Mouse (Mus musculus): Measurements from ENCODE around the gene Ddi2.

The Ddi2 gene

DNA sequence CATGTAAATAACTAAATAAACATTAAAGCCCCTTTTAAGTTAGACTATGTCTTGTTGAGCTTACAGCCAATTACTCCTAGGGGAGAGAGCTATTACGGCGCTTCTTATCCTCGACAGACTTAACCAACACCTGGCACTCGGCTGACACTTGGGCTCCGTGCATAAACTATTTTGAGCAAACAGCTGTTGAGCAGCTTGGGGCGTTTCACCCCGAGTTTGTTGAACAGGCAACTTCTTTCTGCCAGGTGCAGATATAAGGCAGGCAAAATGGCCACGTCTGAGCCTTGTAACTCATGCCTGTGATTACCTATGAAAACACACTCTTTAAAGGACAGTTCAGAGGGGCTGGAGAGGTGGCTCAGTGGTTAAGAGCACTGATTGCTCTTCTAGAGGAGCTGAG is 14.8 kb upstream of the Ddi2 start:
- no peak for DNase-seq

DNA sequence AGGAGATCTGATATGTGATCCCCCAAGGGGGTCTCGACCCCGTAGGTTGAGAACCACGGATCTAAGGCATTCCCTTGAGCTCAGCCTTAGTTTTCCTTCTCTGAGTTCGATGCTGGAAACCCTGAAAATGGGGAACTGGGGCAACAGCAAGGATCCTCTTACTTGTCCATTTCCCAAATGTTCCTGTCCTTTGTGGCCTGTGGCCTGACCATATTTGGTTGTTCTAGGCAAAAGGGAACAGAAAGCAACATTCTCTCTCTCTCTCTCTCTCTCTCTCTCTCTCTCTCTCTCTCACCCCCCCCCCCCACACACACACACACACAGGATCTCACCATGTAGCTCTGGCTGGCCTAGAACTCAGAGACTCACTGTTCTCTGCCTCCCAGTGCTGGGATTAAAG is 13.6 kb upstream of the Ddi2 start:
- DNase-seq, result no peak

DNA sequence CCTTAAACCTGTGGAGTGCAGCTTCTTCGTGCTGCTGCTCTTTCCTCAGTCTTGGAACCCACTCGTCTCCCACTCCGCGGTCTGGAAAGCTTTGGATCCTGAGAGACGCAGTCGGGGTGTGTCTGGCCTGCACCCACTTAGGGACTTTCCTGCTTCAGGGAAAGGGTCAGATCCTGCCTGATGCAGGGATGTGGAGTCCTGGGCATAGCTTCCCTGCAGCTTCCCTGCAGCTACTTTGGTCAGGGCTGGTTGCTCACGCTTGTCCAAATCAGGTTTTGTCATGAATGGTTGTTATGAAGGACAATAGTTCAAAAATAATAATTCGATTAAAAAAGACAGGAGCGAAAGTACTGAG is 12.0 kb upstream of the Ddi2 start:
- DNase-seq, result no peak

DNA sequence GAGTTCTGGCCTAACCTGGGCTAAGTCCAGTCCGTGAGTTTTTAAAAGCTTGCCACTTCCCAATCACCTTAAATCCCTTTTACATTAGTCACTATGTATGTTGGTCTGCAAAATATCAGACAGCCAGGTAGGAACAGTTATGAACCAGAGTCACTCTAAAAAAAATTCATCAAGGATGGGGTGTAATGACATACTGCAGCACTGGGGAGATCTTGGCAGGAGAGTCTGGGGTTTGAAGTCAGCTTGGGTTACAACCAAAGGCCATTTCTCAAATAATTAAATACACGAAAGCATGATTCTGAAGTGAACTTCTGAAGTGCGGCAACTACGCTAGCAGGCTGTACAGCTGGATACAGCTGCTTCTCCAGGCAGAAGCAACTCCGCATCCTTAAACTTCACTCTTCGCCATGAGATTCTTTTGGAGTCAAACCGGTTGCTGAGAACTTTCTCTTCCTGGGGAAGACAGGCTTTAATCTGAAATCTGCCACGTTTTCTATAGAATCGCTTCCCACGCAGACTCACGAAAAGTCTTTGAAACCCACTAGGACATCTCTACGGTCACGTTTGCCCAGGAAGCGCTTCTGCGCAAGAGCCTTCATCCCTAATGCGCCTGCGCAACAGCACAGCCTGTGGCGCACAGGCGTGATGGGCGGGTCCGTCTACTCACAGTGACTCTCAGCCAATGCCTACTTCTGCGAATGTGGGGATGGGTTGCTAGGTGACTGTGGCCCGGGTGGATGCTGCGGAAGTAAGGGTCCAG is 11.4 kb upstream of the Ddi2 start:
- peak; percentile 91 for DNase-seq

DNA sequence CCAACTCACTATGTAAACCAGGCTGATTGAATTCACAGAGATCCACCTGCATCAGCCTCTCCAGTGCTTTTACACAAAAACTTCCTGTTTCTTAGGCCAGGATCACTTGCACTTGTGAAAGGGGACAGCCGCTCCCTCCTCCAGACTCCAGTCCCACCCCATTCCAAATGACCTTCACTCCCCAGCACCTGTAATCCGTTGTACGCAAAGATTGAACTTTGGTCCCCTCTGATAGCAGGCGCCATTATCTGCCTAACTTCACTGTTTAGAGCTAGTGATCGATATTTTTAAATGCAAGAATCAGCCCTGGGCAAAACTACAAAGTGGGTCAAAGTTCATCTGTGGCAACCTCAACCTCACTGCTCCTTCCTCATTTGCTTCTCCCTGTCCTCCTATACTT is 8.5 kb upstream of the Ddi2 start:
- no peak for DNase-seq

DNA sequence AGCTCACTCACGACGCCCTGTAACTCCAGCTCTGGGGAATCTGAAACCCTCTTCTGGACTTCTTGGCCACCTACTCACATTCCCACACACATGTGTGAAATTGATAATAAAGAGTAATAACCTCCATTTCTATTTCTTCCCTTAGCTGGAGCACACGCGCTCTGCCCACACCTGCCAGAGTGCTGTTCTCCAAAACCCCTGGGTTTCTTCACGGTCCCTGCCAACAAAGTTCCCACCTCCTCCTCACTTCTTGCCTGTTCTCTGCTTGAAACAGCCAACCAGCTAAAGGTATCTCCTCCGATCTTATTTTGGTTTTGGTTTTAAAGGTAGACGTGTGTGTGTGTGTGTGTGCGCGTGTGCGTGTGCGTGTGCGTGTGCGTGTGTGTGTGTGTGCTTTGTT is 7.2 kb upstream of the Ddi2 start:
- DNase-seq, result no peak

DNA sequence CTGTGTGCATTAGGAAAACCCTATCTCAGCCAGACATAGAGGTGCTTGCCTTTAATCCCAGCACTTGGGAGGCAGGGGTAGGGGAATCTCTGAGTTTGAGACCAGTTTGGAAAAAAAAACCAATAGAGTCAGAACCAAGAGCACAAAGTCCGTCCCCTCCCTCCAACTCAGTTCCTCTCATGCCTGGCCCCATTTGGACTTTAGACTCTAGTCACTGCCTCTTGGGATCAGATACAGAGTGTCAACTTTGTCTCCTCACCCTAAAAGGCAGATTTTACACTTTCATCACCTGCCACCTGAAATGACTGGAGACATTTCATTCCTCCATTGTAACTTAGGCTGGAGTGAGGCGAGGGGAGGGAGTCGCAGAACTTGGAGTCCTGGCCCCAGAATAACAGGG is 6.0 kb upstream of the Ddi2 start:
- DNase-seq, result peak; percentile 66 to 83

DNA sequence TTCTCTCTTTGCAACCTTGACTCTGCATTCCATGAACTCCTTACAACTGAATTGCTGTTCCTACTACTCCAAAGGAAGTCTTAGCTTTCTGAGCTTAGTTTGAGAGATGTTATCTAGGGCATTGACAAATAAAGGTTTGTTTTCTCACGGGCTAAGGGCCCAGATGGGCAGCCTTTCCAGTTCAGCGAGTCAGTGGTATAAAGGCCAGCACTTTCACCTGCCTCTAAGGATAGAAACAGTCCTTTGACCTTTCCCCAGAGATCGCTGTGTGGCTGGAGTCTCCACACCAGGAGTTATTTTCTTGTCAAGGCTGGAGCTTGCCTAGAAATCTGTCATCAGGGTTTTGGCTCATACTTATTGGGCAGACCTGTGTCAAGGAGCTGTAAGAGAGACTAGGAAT is 2.5 kb upstream of the Ddi2 start:
- peak; percentile 69 to 86 for DNase-seq

DNA sequence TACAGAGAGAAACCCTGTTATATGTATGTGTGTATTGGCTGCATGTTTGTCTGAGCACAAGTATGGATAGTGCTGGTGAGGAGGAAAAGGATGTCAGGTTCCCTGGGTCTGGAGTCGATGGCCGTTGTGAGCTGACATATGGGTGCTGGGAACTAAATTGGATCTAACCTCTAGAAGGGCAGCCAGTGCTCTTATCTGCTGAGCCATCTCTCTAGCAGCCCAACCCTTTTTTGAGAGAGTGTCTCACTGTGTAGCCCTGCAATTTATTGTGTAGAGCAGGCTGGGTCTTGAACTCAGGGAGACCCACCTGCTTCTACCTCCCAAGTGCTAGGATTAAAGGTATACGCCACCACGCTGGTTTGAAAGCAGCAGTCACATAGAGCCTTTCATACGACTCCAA is 2.1 kb upstream of the Ddi2 start:
- DNase-seq, result no peak

DNA sequence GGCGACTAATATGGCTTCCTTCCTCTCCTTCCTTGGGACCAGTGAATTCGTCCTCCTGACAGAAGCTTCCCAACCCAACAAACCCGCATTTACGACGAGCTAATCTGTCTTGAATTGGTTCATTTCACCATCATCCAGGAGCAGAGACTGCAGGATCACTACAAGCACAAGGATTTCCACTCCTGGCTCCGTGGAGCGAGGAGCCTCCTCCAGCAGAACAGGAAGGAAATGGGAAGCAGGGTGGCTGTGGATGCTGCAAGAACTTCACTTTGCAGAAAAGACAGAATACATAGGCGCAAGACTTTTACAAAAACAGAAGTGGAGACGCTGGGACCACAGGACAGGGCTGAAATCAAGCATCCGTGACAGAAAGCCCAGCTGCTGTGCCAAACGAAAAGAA is 1.4 kb upstream of the Ddi2 start:
- DNase-seq, result no peak

DNA sequence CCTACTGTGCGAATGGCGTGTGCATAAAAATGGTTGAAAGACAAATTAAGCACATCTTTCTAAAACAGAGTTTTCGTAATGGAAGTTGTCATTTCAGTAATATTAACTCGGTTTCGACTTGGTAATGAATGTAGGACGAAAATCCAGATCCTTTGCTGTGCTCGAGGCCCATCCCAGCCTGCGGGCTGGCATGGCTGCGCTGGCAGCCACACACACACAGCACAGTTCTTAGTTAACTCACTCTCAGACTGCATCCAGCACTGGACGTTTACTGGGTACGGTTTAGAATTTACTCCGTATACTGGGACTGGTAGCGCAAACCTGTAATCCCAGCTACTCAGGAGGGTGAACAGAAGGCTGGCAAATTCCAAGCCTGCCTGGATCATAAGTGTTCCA is 452 bp upstream of the Ddi2 start:
- no peak for DNase-seq

DNA sequence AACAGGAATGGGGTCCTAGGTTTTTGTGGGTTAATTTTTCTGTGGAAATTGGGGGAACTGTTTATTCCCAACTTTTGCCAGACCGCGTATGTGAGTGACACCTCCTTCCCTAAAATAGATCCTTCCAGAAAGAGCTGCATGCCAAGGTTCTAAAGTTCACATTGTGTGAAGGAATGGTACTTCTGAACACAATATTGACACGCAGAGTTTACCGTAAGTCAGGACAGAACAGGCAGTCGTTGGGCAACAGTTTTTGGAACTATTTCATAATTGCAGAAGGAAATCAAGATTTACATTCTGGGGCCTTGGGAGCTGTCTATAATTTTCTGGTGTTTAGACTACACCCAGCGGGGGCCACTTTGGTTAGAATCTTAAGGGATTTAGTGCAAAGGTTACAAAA is 1.3 kb downstream of the Ddi2 start:
- peak in 1 of 2 experiments; percentile 52 for DNase-seq

DNA sequence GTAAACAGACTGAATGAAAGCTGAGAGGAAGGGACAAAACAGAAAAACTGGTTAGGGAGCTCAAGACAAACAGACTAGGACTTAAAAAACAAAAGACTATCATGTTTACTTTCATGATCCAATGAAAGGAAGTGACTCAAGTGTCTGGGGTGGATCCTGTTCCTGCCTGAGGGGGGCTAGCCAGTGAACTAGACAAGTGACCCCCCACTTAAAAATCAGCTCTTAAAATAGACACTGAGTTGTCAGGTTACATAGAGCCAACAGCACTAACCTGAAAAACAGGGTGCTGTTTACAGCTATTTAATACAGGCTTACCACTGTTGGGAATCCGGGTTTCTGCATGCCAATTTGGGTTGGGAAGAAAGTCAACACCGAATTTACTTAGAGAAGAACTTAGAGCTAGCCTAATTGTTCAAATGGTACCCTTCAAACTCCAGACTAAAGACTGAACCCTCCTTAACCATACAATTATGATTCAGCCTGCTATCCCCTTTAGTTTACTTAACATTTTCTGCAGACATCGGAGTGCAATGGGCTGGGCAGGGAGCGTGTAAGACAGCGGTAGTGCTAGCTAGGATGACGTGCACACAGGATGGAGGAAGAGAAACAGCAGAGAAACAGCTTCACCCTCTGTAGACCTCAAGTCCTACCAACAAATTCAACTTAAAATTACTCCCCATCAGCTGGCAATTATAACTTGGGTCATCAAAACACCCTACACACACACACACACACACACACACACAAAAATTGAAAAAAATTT is 2.3 kb downstream of the Ddi2 start:
- DNase-seq, result no peak

DNA sequence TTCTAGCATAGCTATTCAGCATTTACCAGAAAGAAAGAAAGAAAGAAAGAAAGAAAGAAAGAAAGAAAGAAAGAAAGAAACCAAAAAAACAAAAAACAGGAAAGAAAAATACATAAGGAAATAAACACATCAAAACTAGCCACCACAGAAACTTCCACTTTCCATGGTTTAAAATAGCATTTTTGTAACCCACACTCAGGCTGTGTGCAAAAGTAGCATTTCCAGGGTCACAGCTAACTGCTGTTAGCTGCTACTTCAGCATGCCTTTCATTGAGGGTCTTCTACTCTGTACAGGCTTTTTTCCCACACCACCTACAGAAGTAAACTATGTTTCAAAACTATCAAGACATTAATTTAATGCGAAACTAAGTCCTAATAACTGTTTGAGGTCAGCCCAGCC is 3.9 kb downstream of the Ddi2 start:
- no peak for DNase-seq

DNA sequence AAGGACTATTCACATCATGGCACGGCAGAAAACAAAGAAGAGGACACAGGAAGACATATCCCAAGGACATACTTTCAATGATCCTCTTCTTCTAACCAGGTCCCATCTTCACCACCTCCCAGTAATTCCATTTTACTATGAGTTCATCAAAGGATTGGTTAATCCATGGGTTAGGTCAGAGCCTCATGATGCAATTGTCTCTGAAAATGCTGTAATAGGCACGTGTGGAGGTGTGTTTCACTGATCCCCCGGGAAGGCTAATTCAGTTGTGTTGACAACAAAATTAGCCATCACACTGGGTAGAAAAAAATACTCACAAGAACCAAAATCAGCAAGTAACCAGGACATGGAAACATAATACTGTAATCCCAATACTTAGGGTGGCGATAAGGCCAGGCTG is 5.6 kb downstream of the Ddi2 start:
- no peak for DNase-seq

DNA sequence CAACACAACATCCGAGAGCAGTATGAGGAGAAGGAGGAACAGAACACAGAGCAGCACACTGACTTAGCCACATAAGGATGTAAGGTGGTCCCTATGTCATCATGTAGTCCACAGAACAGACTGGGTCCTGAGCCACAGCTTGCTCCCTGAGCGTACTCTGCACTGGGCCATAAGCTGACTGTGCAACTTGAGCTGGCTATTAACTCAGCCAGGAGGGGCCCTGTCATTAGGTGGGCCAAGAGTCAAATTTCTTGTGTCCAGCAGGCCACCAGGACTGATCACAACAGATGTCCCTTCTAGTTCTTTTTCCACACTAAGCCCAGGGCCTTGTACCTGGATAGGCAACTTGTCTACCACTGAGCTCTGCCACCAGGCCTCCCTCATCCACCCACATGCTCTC is 8.2 kb downstream of the Ddi2 start:
- no peak for DNase-seq

DNA sequence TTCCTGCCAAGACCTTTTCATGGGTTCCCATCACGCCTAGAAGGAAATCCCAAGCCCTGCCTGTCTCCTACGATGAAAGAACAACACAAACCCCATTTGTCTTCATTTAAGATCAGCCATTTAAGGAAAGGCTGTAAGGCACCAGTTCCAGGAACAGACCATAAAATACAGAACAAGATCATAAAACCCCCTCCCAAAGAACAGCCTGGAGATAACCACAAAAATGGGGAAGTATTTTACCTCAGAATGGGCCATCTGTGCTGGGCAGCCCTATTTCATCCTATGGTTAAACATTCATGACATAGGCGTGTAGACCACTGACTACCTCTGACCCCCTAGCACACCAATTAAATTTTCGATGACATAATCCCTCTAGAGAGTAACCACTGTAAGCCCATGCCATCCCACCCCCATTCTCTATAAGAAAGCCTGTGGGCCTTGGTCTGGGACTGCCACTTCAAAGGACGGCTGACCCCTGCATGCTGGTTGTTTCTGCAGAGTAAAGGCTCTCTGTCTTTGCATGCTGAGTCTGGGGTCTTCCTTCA is 9.5 kb downstream of the Ddi2 start:
- no peak for DNase-seq

DNA sequence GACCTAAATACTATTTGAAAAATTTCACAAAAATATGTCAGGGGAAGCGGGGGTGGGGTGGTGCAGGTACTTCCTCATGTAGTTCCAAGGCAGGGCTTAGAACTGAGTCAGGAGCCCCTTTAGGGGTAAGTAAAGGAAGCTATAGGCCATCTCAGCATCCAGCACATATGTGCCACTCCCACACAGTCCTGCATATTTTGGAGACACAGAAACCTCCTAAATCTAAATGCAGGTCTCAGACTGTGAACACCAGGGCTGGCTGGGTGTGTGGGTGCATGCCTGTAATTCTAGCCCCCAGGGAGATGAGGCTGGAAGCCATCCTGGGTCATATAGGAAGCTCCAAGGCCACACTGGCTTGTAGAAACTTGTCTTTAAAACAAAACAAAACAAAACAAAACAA is 12.0 kb downstream of the Ddi2 start:
- no peak for DNase-seq

DNA sequence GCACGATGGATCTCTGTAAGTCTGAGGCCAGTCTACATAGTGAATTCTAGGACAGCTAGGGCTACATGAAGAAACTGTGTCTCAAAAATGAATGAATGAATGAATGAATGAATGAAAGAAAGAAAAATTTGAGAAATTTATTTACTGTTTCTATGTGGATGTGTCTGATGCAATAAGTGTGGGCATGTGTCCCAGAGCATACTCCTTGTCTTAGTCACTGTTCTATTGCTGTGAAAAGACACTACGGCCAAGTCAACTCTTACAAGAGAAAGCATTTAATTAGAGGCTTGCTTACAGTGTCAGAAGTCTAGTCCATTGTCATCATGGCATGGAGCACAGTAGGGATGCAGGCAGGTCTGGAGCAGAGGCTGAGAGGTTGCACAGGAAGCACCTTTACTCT is 14.2 kb downstream of the Ddi2 start:
- DNase-seq, result no peak

DNA sequence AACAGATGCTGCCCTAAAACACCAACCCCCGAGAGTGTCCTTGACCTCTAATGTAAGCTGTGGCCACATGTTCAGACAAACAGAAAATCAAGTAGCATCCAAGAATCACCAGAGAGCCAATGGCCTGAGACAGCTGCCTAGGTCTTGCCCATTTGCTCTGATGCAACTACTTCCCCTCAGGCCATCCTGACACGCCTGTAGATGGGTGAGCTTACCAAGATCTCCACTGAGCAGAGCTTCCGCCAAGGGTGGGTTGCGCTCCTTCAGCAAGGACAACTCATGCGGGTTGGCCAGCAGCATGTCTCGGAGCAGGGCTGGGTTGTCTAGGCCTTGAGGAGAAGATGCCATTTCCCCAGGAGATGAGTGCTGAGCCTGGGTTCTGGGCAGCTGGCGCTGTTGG is 15.2 kb downstream of the Ddi2 start:
- DNase-seq, result no peak

DNA sequence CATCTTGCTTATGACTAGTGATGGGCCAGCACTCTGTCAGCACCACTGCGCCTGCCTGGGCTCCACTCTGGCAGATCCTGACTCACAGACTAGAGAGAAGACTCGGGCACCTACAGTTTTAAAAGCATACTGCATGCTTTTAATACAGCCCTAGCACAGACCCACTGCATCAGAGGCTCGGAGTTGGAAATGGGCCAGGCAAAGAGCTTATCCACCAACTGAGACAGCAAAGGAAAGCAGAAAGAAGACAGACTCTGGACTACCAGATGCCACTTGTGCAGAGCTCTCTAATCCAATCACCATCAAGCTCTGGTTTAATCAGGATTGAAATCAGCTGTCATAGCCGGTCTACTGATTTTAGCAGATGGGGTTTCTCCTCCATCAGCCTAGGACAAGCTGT is 17.9 kb downstream of the Ddi2 start:
- DNase-seq, result no peak

DNA sequence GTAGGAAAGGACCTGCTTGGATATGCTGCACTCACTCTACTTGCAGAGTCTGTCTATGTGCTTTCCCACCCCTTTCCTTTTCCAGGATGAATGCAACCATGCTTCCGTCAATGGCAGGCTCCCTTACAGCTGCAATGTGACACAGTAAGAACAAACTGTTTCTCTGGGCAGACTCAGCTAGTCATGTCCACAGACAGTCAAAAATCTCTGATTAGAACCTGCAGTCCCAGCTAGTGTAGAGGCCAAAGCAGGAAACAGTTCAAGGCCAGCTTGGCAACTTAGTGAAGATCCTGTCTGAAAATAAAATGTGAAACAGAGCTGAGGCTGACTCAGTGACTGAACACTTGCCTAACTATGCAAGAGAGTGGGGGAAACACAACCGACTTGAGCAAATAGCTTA is 18.6 kb downstream of the Ddi2 start:
- no peak for DNase-seq

DNA sequence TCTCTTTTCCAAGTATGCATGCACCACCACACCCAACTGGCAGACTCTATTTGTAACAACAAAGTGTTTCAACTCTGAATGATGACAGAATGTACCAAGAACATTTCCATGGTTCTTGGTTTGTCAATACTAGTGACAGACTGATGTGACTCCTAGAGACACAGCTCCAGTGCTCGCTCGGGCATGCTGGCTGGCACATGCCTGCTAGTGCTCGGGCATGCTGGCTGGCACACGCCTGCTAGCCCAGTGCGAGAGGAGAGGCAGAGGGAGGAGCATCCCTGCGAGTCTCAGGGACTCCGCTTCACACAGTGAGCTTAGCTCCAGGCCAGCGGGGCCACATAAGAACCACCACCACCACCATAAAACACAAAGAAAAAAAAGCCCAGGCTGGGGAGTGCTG is 28.5 kb downstream of the Ddi2 start:
- DNase-seq, result no peak

DNA sequence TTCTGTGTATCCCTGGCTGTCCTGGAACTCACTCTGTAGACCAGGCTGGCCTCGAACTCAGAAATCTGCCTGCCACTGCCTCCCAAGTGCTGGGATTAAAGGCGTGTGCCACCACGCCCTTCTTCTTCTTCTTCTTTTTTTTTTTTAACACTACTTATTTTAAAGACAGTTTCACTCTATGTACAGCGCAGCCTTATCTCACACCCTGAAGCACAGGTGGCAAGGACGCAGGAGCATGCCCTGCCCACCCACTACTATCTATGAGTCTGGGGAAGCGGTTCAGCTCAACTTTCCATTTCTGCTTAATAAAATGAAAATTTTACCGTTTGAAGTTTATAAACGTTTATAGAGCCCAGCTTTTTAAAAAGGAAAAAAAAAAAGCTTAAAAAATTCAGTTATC is 34.7 kb downstream of the Ddi2 start:
- DNase-seq, result no peak

DNA sequence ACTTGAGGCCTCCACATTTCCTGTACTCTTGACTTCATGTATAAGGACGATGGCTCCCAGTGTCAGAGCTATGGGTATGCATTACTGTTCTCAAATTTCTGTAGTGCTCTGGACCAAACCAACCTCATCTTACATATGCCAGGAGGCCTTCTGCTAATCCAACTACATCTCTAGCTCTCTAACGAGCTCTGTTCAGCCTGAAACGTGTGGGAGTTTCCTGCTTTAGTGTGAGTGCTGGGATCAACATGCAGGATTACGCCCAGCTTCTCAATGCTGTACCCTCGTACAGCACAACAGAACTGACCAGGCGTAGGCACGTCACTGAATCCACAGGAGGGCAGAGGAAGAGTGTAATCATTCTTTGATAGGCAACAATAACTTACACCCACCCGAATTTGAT is 36.7 kb downstream of the Ddi2 start:
- DNase-seq, result no peak
